Mouse (Mus musculus) lung, adult 18-20 months (tissue): ENCODE results near the gene Iqschfp.

Experiments
- DNase-seq, 2 experiments: peaks; one replicate each; pipeline ENCODE4 v3.0.0; 2022; ENCODE audit warnings: mixed read lengths in 2 of 2

The Iqschfp gene

GRCm38 (mm10) chr3:68239887-68240286 is 347.9 kb downstream of the Iqschfp start:
- no peak for DNase-seq

GRCm38 (mm10) chr3:68243239-68243638 is 351.2 kb downstream of the Iqschfp start:
- DNase-seq, result no peak

GRCm38 (mm10) chr3:68246154-68246553 is 354.1 kb downstream of the Iqschfp start:
- DNase-seq, result peak; percentile 3 to 5

GRCm38 (mm10) chr3:68250589-68250988 is 358.6 kb downstream of the Iqschfp start:
- DNase-seq, result no peak

- peak in 1 of 2 experiments; percentile 0 for DNase-seq
These were observed 360.3 kb downstream of the Iqschfp start for GRCm38 (mm10) chr3:68252335-68252734.

GRCm38 (mm10) chr3:68262304-68262703 is 370.3 kb downstream of the Iqschfp start:
- no peak for DNase-seq

- DNase-seq, result no peak
These were observed 375.9 kb downstream of the Iqschfp start for GRCm38 (mm10) chr3:68267905-68268304.

GRCm38 (mm10) chr3:68269251-68269650 is 377.2 kb downstream of the Iqschfp start:
- DNase-seq, result no peak

GRCm38 (mm10) chr3:68270246-68270645 is 378.2 kb downstream of the Iqschfp start:
- DNase-seq, result no peak

GRCm38 (mm10) chr3:68271457-68271856 is 379.4 kb downstream of the Iqschfp start:
- no peak for DNase-seq

GRCm38 (mm10) chr3:68271881-68272280 is 379.8 kb downstream of the Iqschfp start:
- DNase-seq, result no peak

- DNase-seq, result peak in 1 of 2 experiments; percentile 8
These were observed 391.0 kb downstream of the Iqschfp start for GRCm38 (mm10) chr3:68282844-68283594.

- no peak for DNase-seq
These were observed 391.6 kb downstream of the Iqschfp start for GRCm38 (mm10) chr3:68283595-68283991.

- no peak for DNase-seq
These were observed 392.5 kb downstream of the Iqschfp start for GRCm38 (mm10) chr3:68284500-68284899.

GRCm38 (mm10) chr3:68296752-68297151 is 404.7 kb downstream of the Iqschfp start:
- no peak for DNase-seq

GRCm38 (mm10) chr3:68305647-68306046 is 413.6 kb downstream of the Iqschfp start:
- peak in 1 of 2 experiments; percentile 2 for DNase-seq

- no peak for DNase-seq
These were observed 414.7 kb downstream of the Iqschfp start for GRCm38 (mm10) chr3:68306726-68307125.

- DNase-seq, result peak; percentile 17 to 24
These were observed 433.5 kb downstream of the Iqschfp start for GRCm38 (mm10) chr3:68325575-68325974.

GRCm38 (mm10) chr3:68332515-68332914 is 440.5 kb downstream of the Iqschfp start:
- no peak for DNase-seq

GRCm38 (mm10) chr3:68335501-68335900 is 443.5 kb downstream of the Iqschfp start:
- no peak for DNase-seq

- DNase-seq, result no peak
These were observed 458.6 kb downstream of the Iqschfp start for GRCm38 (mm10) chr3:68350624-68351023.

- DNase-seq, result no peak
These were observed 459.4 kb downstream of the Iqschfp start for GRCm38 (mm10) chr3:68351461-68351860.

GRCm38 (mm10) chr3:68352961-68353360 is 460.9 kb downstream of the Iqschfp start:
- DNase-seq, result no peak

GRCm38 (mm10) chr3:68353492-68353891 is 461.5 kb downstream of the Iqschfp start:
- DNase-seq, result peak; percentile 14 to 47

- DNase-seq, result no peak
These were observed 464.5 kb downstream of the Iqschfp start for GRCm38 (mm10) chr3:68356516-68356915.
